Mouse (Mus musculus) NIH3T3 (cell line): ENCODE data around the gene Slc26a9.

Source experiments
- DNase-seq: peaks from one replicate; pipeline ENCODE4 v3.0.0-alpha.2; 2012; ENCODE audit warnings: low read depth

The Slc26a9 gene

DNA sequence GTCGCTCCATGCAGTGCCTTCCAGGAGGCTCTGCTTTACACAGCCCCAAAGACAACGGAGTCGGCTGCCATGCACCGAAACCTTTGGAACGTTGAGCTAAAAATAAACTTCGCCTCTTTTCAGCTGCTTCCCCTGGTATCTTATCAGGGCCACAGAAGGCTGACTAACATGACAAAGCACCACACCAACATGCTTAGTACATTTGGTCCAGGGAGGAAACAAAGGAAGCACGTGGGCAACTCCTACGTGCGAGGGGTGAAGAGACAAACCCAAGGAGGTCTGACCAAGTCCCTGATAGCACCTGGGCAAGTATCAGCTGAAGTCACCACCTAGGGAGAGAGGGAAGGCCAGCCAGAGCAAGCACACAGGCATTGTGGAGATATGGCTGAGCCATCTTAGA, 7.3 kb upstream of the Slc26a9 start:
- no peak for DNase-seq

DNA sequence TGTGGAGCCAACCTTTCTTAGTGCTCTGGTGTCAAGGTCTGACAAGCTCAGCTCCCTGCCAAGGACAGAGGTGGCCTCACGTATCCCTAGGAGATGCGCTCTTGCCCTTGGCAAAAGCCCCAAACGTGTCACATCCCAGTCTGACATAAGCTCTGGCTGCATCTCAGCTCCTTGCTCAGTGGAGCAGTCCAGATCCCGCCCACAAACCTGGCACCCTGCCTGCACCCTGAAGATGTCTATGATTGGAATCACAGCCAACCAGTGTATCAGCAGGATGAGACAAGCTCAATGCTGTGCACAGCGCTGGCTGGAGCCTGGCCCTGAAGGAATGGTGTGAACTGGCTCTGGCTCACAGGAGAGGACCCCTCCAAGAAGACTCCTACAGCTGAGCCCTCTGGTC, 6.6 kb upstream of the Slc26a9 start:
- DNase-seq: peak; percentile 84

DNA sequence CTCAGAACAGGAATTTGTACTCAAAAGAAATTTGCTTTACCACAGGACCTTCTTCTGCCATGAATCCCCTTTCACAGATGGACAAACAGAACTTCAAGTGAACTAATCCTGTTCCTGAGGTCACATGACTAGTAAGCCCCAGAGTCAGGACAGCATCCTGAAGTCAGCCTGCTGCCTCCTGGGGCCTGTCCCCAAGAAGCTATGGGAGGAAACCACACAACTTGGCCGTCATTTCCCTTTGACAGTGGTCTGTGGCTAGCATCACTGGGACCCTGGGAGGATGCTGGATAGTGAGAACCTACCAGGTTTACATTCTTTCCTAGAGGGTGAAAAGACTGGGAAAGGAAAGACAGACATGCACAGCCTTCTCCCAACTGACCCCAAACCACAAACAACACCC, 5.1 kb upstream of the Slc26a9 start:
- DNase-seq: no peak

DNA sequence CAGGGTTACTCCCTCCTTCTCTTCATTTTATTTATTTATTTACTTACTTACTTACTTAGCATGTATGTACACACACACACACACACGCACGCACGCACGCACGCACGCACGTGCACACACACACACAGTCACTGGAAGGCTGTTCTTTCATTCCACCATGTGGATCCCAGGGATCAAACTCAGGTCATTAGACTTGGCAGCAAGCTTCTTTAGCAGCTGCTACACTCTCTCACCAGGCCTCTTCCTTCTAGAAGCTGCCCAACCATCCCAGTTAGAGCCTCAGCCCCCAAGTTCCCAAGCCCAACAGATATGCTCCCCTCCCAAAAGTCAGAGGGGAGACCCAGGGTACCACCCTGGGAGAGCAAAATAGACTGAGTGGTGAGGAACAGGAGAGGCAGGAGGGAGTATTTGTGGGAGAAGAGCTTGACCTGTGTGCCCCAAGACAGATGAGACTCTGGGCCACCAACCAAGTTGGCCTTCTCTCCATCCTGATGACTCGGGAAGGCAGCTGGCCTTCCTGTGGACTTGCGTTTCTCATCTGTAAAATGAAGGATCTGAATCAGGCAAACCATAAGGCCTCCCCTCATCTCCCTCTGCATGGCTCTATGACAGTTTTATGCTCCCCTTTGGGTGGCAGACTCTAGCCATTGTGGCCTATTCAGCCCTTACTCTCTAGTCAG, 4.2 kb upstream of the Slc26a9 start:
- DNase-seq: no peak

DNA sequence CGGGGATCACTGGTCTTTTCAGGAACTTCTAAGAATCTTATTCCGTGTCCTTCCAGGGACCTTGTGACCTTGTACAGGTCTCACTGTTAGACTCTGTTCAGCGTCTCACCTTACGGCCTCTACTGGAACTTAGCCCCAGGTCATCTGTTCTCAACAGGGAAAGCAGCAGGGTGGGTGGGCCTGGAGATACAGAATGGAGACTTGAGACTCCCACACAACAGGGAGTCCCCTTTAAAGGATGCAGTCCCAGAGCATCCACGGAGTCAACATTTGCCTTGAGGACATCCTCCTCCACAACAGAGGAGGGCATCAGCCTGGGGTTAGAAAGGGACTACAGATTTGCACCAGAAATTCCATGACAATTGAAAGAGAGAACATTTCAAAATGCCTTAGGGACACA, 1.6 kb downstream of the Slc26a9 start:
- DNase-seq: no peak

DNA sequence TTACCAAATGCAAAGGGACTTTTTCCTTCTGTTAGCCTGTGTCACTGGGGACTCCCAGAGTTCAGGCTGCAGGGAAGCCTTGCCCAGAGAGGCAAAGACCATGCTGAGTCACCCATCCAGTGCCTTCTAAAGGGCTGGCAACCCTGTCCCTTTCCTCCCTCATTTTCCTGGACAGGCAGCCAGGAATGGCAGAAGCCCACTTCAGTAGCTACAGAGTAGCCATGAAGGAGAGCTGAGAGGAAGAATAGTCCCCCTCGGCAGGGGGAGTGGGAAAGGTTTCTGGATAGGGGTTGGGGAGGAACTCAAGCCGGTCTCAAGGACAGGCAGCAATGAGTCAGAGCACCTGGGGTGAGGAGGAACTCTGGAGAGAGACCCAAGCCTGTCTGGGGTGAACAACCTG, 3.9 kb downstream of the Slc26a9 start:
- DNase-seq: peak; percentile 56

DNA sequence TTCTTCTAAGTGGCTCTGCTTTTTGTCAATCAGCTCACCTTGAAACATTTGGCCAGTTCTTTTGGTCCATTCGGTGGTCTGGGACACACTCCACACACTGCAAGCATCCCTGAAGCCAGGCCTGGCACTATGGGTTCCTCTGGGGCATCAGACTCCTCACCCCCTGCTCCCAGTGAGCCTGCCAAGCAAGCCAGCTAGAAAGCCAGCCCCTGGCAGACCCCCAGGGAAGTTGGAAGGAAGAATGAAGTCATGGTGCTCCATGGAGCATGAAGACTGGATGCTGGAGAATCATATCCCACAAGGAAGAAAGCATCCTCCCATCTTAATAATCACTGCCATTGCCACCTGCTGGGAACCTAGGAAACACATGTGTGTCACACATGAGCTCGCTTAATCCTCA, 4.8 kb downstream of the Slc26a9 start:
- no peak for DNase-seq

DNA sequence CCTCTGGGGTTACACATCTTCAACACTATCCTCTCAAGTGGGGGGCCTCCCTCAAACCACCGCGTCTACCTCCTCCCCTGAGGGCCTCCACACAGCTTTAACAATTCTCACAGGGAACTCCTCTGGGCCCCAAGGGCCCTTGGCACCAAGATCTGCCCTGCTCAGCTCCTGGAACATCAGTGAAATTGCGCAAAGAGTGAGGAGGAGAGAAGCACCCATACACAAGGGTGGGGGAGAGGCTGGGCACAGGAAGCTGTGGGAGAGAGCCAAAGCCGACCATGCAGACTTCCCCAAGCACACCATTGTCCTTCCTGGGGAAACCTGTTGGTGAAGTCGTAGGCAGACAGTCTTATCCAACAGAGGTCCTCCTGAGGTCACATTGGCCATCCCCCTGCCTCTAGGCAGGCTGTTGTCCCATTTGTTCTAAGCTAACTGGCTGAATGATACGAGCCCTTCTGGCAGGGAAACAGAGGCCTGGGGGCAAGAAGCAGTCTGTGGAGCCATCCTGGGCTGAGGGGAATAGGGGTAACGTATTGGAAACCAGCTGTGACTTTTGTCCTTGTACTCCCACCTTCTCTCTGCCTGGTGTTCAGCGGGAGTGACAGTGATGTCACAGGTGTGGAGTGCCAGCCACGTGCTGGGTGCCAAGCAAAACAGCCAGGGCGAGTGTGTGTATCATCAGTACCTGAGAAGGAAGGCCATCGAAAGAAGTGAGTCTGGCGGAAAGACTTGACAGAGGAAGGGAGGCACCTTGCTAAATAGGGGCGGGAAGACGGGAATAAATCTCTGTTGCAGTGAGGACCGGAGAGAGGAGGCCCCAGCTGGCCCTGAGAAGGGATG, 6.1 kb downstream of the Slc26a9 start:
- no peak for DNase-seq

DNA sequence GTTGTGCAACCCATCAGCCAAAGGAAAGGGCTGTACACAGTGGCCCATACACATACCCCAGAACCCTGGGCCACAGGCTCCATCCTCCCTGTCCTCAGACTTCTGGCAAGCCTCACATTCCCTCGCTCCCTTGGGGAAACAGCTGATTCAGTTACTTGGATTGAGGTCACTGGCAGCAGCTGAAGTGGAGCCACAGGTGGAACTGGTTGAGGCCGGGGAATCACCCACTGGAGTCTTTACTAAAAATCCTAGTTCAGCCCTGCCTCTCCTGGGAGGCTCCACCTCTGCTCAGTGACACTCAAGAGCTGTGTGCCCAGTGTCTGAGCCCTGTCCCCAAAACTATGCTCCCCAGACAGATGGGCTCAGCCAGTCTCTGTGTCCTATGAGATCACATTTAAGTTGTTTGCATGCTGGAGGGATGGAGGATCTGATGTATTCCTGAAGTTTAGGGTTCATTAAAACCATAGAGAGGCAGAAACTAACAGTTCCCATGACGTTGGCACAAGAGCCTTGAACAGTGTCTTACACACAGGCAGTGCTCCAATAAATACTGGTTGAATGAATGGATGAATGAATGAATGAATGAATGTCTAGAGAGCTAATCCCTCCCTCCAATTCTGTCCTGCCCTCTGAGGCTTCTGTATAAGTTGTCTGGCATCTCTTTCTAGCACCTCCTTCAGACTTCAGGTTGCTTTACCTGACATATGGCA, 7.5 kb downstream of the Slc26a9 start:
- peak; percentile 56 for DNase-seq

DNA sequence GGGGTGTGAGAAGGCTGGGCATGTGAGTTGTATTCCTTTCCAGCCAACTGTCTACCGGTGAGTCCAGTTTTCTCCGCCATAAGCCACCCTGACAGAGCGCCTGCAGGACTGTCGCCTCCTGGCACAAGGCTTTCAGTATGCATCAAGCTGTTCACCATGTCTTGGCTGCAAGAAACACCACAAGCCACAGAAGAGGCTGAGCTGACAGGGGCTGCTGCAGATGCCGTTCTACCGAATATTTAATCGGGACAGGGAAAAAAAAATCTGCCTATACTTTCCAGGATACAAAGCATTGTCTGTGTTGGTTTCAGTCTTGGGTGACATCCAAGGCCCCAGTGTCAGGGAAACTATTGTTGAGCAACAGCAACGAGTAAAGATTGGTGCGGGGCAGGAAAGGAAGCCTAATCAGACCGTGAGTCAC, 8.1 kb downstream of the Slc26a9 start:
- peak; percentile 68 for DNase-seq

DNA sequence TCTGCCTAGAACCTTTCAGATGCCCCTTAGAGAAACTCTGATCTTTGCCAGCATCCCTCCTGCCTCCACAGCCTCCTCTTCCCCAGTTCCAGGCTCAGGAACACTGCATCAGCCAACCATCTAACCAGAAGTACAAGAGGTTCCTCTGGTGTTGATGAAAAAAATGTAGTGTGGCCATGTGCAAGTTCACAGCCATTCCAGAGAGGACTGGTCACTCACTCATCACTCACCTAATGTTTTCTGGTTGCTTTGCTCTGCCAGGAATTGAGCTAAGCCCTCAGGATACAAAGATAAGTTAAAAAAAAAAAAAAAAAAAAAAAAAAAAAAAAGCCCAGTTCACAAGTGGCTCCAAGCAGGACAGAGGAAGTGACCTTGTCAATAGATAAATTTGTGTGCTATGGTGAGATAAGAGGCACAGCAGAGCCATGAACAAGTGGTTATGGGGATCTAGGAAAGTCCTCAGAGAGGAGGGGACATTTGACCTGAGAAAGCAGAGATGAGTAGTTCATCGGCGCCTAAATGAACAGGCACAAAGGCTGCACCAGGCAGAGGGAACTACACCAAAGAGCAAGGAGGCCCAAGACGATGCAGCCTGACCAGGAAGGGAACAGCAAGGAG, 10.5 kb downstream of the Slc26a9 start:
- DNase-seq: no peak

DNA sequence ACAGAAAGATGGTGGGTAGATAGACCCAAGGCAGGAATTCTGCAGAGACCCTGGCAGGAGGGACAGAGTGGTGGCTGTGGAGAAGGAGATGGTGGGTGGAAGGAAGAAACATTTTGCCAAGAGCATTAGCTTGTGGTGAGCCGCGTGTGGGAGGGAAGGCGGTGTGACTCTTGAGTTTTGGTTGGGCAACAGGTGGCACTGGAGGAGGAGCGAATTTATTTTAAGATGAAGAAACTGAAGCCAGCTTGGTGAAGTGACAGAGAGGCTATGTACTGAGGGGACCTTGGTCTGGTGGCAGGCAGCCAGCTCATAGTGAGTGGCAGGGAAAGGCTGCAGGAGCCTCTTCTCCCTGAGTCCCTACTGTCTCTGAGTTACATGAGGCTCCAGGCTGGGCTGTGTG, 11.1 kb downstream of the Slc26a9 start:
- DNase-seq: no peak

DNA sequence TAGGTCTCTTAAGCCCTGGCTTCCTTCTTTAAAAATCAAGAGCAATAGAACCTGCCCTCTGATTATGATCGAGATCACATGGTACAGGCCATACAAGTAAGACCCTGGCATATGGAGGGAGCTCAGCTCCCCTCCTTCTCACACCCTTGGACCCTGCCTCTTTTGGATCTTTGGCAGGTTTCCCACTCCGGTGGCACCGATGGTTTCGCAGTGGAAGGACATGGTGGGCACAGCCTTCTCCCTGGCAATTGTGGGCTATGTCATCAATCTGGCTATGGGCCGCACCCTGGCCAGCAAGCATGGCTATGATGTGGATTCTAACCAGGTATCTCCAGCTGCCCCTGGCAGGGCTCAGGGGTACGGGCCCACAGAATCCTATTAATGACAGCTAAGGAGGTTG, 13.4 kb downstream of the Slc26a9 start:
- no peak for DNase-seq

DNA sequence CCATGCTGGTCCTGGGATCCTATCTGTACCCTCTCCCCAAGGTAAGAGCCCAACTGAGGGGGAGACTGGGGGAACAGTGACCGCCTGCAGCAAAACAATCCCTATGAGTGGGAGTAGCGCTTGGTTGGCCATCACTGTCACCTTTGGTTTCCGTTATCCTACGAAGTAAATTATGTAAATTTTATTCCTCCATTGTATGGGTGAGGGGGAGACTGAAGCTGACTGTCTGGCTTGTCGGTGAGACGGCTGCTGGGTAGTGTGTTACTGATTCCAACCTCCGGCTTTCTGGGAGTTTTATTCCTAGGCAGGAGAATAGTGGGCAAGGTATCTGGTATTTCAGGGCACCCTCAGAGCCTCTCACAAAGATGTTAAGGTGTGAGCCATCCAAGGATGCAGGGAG, 15.0 kb downstream of the Slc26a9 start:
- DNase-seq: no peak

DNA sequence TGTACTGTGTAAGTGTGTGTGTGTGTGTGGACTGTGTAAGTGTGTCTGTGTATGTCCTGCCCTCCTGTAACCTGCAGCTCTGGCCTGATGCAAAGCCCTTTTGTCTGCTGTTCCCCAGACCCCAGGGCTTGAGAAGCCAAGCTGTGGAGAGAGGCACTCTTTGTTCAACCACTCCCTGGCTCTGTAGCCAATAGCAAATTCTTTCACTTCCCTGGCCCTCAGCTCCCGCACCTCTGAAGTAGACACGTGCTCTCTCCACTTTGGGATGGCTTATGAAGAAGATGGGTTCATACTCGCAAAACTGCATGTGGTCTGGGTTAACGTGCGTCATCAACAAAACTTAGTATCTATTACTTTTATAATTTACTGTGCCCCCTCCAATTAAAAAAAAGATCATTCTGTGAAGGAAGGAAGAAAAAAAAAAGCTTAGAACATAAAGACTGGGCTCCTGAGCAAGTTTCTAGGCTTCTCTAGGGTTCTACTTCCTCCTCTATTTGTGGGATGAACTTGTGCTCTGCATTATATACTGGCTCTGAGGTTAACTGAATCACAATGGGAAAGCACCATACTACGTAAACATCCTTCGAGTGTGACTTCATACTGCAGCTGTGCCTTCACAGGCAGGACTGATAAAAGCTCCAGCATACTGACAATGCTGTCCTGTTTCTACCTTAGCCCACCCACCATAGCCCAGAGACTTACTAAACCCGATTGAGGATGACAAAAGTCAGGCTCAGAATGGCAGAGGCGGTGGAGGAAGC, 16.0 kb downstream of the Slc26a9 start:
- no peak for DNase-seq

DNA sequence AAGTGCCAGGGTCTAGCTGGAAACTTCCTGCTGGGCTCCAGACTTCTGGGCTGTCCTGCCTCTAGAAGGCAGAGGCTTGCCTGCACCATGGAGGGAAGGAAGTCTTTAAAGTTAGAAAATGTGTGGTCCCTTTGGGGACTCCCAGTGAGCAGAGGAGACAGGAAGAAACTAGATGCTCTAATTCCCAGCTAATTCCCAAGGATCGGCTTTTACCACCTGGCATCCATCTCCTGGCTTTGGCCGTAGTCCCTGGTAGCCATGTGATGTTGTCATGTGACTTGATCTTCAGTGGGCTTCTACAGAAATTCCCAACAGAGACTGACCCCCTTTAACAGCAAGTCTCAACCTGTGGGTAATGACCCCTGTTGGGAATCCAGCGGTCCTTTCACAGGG, 16.6 kb downstream of the Slc26a9 start:
- no peak for DNase-seq

DNA sequence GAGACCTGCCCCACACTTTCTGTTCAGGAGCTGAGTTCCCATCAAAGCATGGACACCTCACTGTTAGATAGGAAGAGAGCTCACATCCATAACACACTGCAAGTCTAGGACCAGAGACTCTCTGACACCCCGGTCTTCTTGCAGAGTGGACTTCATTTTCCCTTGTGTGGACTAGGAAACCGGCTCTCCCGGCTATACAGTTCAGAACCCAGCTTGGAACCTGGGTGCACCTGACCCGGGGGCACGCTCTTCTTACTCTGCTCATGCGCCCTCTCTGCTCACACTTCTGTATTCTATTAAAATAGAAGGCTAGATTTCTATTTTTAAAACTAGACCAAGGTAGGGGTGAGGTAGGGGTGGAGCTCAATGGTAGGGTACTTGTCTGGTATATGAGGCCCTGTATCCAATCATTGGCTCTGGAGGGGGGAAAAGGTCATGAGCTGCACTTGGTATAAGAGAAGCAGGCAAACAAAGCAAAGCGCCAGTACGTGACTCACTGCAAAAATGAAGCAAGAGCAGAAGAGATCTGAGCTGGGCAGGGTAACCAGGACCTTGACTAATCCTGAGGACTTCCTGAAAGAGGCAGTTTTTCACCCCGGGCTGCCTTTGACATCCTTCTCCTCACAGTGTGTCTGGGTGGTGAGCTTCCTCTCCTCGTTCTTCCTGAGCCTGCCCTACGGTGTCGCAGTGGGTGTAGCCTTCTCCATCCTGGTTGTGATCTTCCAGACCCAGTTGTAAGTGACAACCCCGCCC, 17.4 kb downstream of the Slc26a9 start:
- peak; percentile 44 for DNase-seq

DNA sequence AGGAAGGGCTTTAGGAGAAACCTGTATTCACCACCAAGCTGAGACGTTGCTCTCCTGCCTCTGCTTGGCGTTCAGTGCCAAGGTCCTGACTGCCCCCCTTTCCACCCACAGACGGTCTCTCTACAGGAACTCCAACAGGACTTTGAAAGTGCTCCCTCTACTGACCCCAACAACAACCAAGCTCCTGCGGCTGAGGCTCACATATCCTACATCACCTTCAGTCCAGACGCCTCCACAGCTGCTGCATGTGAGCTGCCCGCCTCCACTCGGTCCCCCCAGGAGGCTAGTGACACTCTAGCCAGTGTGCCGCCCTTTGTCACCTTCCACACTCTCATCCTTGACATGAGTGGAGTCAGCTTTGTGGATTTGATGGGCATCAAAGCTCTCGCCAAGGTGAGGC, 19.9 kb downstream of the Slc26a9 start:
- DNase-seq: no peak

DNA sequence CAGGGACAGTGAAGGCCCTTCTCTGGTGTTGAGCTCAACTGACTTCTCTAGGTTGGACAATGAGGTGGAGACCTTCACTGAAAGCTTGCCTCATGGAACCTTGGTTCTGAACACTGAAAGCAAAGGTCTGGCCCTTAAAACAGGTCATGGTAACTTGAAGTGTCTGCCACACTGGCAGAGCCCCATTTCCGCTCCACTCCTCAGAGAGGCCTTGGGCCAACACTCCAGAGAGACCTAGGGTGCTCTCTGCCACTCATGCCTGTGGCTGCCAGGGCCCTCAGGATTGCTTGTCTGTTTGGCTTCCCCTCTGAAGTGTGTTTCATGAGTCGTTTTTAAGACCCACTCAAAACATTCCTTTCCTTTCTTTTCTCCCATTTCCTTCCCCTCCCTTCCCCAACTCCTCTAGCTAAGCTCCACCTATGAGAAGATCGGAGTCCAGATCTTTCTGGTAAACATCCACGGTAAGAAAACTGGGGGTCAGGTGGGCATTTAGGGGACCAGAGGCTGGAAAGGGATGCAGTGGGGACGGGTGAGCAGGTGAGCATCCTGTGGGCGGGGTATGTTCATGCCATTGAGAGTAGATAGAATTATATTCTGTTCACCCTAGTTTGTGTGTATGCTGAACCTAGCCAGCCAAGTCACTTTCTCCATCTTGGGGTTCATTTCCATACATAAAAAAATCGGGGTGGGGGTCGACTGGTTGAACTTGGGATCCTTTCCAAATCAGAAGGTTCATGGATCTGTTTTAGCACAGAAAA, 20.9 kb downstream of the Slc26a9 start:
- no peak for DNase-seq

DNA sequence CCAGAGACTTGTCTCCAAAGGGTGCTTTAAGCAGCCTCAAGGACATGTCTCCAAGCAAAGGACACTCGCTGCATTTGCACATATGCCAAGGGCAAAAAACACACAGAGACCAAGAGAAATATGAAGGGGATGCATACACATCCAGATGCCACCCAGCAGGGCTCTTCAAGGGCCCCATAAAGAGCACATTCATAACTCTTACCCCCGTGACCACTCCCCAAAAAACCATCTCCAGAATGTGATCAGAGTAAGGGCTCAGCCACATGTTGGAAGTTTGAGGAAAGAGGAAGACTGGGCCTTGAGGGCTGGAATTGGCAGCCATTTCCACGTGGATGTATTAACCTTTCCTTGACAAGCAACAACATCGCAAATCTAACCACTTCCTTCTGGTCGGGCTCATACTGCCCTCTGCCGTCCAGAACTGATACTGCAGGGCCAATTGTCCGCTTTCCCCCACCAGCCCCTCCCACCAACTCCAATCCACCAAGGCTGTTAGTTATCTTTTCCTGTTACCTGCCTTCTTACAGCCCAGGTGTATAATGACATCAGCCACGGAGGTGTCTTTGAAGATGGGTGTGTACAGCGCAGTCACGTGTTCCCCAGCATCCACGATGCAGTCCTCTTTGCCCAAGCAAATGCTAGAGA, 21.7 kb downstream of the Slc26a9 start:
- peak; percentile 90 for DNase-seq
